Mouse (Mus musculus): ENCODE measurements around the gene Srpk1. TPM values are rescaled to one million over a fixed set of nuclear protein-coding genes. Genes with fewer than 3 reads are reported as not detected.

Srpk1 gene
- 97.1 and 97.5 TPM in 2 replicates for polyA plus RNA-seq (2015; fragmentation: Nextera tagmentation; extraction: Ambion mirVana)

GRCm38 (mm10) chr17:28622300-28622759, at the start of gene Srpk1:
TSS of gene Srpk1 (minus strand) at chr17:28622709.
- Histone ChIP-seq H3K36me3 (peaks cover 8% of the 10 kb centered on the region; the same call in 1 of the 2 replicates), H3K27me3 (replicated peaks) (no peaks in the 10 kb centered on the region), H3K4me3 (replicated peaks) (peak within 1 kb of the TSS; percentile 100), H3K27ac (peak within 1 kb of the TSS; percentile 92), H3K4me1 (replicated peaks) (peaks cover 24% of the 10 kb centered on the region), H3K9me3 (no peaks in the 10 kb centered on the region), H3K4me2 (replicated peaks) (peak within 1 kb of the TSS; percentile 84), H3K9ac (peak within 1 kb of the TSS; percentile 97)
- ATAC-seq, result peak; percentile 96
- WGBS, result under 1% methylated on average over 50 of the region's 53 CpGs

DNA sequence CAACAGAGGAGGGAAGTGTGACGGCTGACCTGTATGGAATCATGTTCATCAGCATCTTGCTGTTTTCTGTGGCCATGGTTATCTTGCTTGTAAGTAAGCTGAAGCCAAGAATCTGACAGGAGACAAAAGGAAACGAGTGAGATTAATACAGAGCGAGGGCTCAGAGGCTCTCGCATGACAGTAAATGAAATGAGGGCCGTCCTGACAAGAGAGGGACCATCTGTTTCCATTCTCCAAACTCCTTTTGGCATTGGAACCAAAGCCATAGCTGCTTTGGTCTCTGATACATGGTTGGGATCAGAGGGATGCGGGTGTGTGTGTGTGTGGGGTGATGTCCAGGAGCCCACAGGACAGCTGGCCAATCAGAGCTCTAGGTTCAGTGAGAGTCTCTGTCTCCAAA, 37.1 kb upstream of the Srpk1 start:
- ATAC-seq, result no peak
- no peaks in the 10 kb centered on the region for H3K27me3 ChIP-seq (replicated peaks)
- no peaks in the 10 kb centered on the region for H3K9me3 ChIP-seq
- no peaks in the 10 kb centered on the region for H3K4me1 ChIP-seq (replicated peaks)
- WGBS, result 61% methylated on average over 6 of the region's 6 CpGs
- H3K4me3 ChIP-seq (replicated peaks), result no peak overlapping the region
- H3K9ac ChIP-seq, result no peak overlapping the region
- no peak overlapping the region for H3K4me2 ChIP-seq (replicated peaks)
- no peaks in the 10 kb centered on the region for H3K36me3 ChIP-seq
- no peak overlapping the region for H3K27ac ChIP-seq

DNA sequence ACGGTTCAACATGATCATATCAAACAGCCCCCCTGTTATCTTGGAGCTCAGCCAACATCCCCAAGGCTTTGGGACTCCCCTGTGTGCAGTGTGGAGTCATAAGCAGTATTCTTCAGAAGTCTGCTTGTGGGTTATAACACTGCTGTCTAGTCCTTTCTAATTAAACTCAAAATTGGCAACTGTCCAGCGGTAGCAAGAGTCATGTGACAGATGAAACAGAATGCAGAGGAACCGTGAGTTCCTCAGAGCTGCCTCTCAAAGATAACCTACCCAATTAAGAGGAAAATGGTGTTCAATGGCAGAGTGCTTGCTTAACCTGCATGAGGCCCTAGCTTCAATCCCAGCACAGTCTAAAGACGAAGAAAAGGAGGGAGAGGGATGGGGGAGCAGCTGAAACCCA, 35.4 kb upstream of the Srpk1 start:
- Histone ChIP-seq H3K4me2 (replicated peaks) (no peak overlapping the region), H3K9me3 (no peaks in the 10 kb centered on the region), H3K4me3 (replicated peaks) (no peak overlapping the region), H3K9ac (no peak overlapping the region), H3K36me3 (no peaks in the 10 kb centered on the region), H3K4me1 (replicated peaks) (no peaks in the 10 kb centered on the region), H3K27me3 (replicated peaks) (no peaks in the 10 kb centered on the region), H3K27ac (no peak overlapping the region)
- 40% methylated on average over 4 of the region's 4 CpGs for WGBS
- peak; percentile 34; the same call in 1 of the 2 replicates for ATAC-seq

DNA sequence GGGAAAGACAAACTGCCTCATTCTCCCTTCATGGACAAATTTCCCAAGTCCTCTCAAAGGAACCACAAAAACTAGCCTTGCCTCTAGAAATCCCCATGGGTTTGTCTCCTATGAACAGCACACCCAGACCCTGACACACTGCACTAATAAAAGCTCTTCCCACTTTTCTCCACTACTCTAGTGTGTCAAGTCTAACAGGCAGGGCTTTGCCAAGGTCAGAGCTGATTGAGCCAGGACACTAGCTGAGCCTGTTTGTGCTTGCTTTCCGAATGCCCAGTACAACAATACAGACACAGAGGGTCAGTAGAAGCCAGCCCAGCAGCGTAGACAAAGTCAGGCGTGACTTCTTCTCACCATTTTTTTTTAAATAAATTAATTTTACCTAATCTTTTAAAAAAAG, 27.8 kb upstream of the Srpk1 start:
- no peak overlapping the region for H3K9ac ChIP-seq
- WGBS, result 76% methylated on average over 3 of the region's 3 CpGs
- H3K4me2 ChIP-seq (replicated peaks), result no peak overlapping the region
- no peaks in the 10 kb centered on the region for H3K27me3 ChIP-seq (replicated peaks)
- no peak overlapping the region for H3K27ac ChIP-seq
- no peak for ATAC-seq
- no peaks in the 10 kb centered on the region for H3K36me3 ChIP-seq
- no peaks in the 10 kb centered on the region for H3K9me3 ChIP-seq
- no peak overlapping the region for H3K4me3 ChIP-seq (replicated peaks)
- no peaks in the 10 kb centered on the region for H3K4me1 ChIP-seq (replicated peaks)

- no peaks in the 10 kb centered on the region for H3K36me3 ChIP-seq
- no peak overlapping the region for H3K4me3 ChIP-seq (replicated peaks)
- H3K4me1 ChIP-seq (replicated peaks), result no peaks in the 10 kb centered on the region
- H3K27ac ChIP-seq, result no peak overlapping the region
- no peak overlapping the region for H3K4me2 ChIP-seq (replicated peaks)
- H3K9ac ChIP-seq, result no peak overlapping the region
- ATAC-seq, result peak; percentile 41
- WGBS, result 51% methylated on average over 6 of the region's 6 CpGs
- no peaks in the 10 kb centered on the region for H3K27me3 ChIP-seq (replicated peaks)
- no peaks in the 10 kb centered on the region for H3K9me3 ChIP-seq
These were observed 26.3 kb upstream of the Srpk1 start for GRCm38 (mm10) chr17:28648607-28649370.

GRCm38 (mm10) chr17:28646221-28646620, 23.7 kb upstream of the Srpk1 start:
- WGBS, result 60% methylated on average over 3 of the region's 3 CpGs
- no peaks in the 10 kb centered on the region for H3K9me3 ChIP-seq
- H3K36me3 ChIP-seq, result no peaks in the 10 kb centered on the region
- H3K9ac ChIP-seq, result no peak overlapping the region
- no peak overlapping the region for H3K4me3 ChIP-seq (replicated peaks)
- H3K27me3 ChIP-seq (replicated peaks), result no peaks in the 10 kb centered on the region
- H3K4me2 ChIP-seq (replicated peaks), result no peak overlapping the region
- no peaks in the 10 kb centered on the region for H3K4me1 ChIP-seq (replicated peaks)
- no peak overlapping the region for H3K27ac ChIP-seq
- no peak for ATAC-seq

- Histone ChIP-seq H3K4me3 (replicated peaks) (no peak overlapping the region), H3K27ac (no peak overlapping the region), H3K36me3 (no peaks in the 10 kb centered on the region), H3K4me2 (replicated peaks) (no peak overlapping the region), H3K4me1 (replicated peaks) (no peaks in the 10 kb centered on the region), H3K27me3 (replicated peaks) (no peaks in the 10 kb centered on the region), H3K9me3 (no peaks in the 10 kb centered on the region), H3K9ac (no peak overlapping the region)
- 43% methylated on average over 4 of the region's 4 CpGs for WGBS
- ATAC-seq, result 0 out of 2 replicates have a peak, but pooled peaks have one; percentile 39
These were observed 21.6 kb upstream of the Srpk1 start for GRCm38 (mm10) chr17:28644112-28644511.

- Histone ChIP-seq H3K36me3 (no peaks in the 10 kb centered on the region), H3K27me3 (replicated peaks) (no peaks in the 10 kb centered on the region), H3K4me2 (replicated peaks) (no peak overlapping the region), H3K4me1 (replicated peaks) (no peaks in the 10 kb centered on the region), H3K4me3 (replicated peaks) (no peak overlapping the region), H3K27ac (no peak overlapping the region), H3K9me3 (no peaks in the 10 kb centered on the region), H3K9ac (no peak overlapping the region)
- no peak for ATAC-seq
- 18% methylated on average over 3 of the region's 3 CpGs for WGBS
These were observed 21.2 kb upstream of the Srpk1 start for GRCm38 (mm10) chr17:28643697-28644096.

GRCm38 (mm10) chr17:28640113-28640512, 17.6 kb upstream of the Srpk1 start:
- Histone ChIP-seq H3K9ac (no peak overlapping the region), H3K4me1 (replicated peaks) (no peaks in the 10 kb centered on the region), H3K9me3 (no peaks in the 10 kb centered on the region), H3K36me3 (no peaks in the 10 kb centered on the region), H3K27ac (no peak overlapping the region), H3K4me3 (replicated peaks) (no peak overlapping the region), H3K27me3 (replicated peaks) (no peaks in the 10 kb centered on the region), H3K4me2 (replicated peaks) (no peak overlapping the region)
- no peak for ATAC-seq
- WGBS, result 79% methylated on average over 3 of the region's 3 CpGs

GRCm38 (mm10) chr17:28637711-28638690, 15.5 kb upstream of the Srpk1 start:
- ATAC-seq, result no peak
- no peaks in the 10 kb centered on the region for H3K9me3 ChIP-seq
- no peaks in the 10 kb centered on the region for H3K27me3 ChIP-seq (replicated peaks)
- H3K4me2 ChIP-seq (replicated peaks), result no peak overlapping the region
- no peak overlapping the region for H3K4me3 ChIP-seq (replicated peaks)
- no peak overlapping the region for H3K27ac ChIP-seq
- no peak overlapping the region for H3K9ac ChIP-seq
- no peaks in the 10 kb centered on the region for H3K36me3 ChIP-seq
- no peaks in the 10 kb centered on the region for H3K4me1 ChIP-seq (replicated peaks)
- 79% methylated on average over 7 of the region's 7 CpGs for WGBS

- Histone ChIP-seq H3K4me2 (replicated peaks) (no peak overlapping the region), H3K9me3 (no peaks in the 10 kb centered on the region), H3K9ac (no peak overlapping the region), H3K4me3 (replicated peaks) (no peak overlapping the region), H3K36me3 (no peaks in the 10 kb centered on the region), H3K27ac (no peak overlapping the region), H3K4me1 (replicated peaks) (no peaks in the 10 kb centered on the region), H3K27me3 (replicated peaks) (no peaks in the 10 kb centered on the region)
- WGBS, result 75% methylated on average over 5 of the region's 5 CpGs
- no peak for ATAC-seq
These were observed 13.3 kb upstream of the Srpk1 start for GRCm38 (mm10) chr17:28635842-28636241.

- Histone ChIP-seq H3K4me2 (replicated peaks) (no peak overlapping the region), H3K4me3 (replicated peaks) (no peak overlapping the region), H3K27me3 (replicated peaks) (no peaks in the 10 kb centered on the region), H3K27ac (no peak overlapping the region), H3K4me1 (replicated peaks) (peaks cover 12% of the 10 kb centered on the region), H3K9ac (no peak overlapping the region), H3K36me3 (no peaks in the 10 kb centered on the region), H3K9me3 (no peaks in the 10 kb centered on the region)
- peak; percentile 87 for ATAC-seq
- WGBS, result 39% methylated on average over 3 of the region's 3 CpGs
These were observed 6.6 kb upstream of the Srpk1 start for GRCm38 (mm10) chr17:28629125-28629524.
